Mouse (Mus musculus) embryonic facial prominence, embryonic 11.5 days (tissue): ENCODE measurements around the gene Prlr. TPM values are rescaled to one million over a fixed set of nuclear protein-coding genes. Genes with fewer than 3 reads are reported as not detected.

Experiments
- ATAC-seq: fragments of 200-750 bp; cut with Nextera tagmentation; replicated peaks from 2 replicates; pipeline ENCODE4 v1.8.0; 2017; ENCODE audit warnings: low read depth; ENCODE audit not compliant: insufficient number of reproducible peaks, low FRiP score, low TSS enrichment
- DNase-seq: peaks from one replicate; pipeline ENCODE4 v3.0.0-alpha.2; 2015; ENCODE audit warnings: low spot score
- H3K27ac ChIP-seq: fragments of 300-500 bp; sonication (generic); replicated peaks from 2 replicates; pipeline ENCODE4 v1.5.1; 2014; ENCODE audit warnings: mild to moderate bottlenecking, low read depth, low read length, control low read depth
- H3K27me3 ChIP-seq: fragments of 300-500 bp; sonication (generic); 2 replicates; pipeline ENCODE4 v1.6.1; 2014; ENCODE audit warnings: mild to moderate bottlenecking, low read length, moderate library complexity, mixed read lengths; ENCODE audit not compliant: control insufficient read depth, insufficient read depth
- H3K36me3 ChIP-seq: fragments of 300-500 bp; sonication (generic); replicated peaks from 2 replicates; pipeline ENCODE4 v1.6.1; 2014; ENCODE audit warnings: low read depth, mild to moderate bottlenecking, low read length, moderate library complexity, mixed read lengths; ENCODE audit not compliant: control insufficient read depth, insufficient read depth
- H3K4me1 ChIP-seq: fragments of 300-500 bp; sonication (generic); 2 replicates; pipeline ENCODE4 v1.6.1; 2014; ENCODE audit warnings: low read length, mixed read lengths; ENCODE audit not compliant: control insufficient read depth, insufficient read depth
- H3K4me2 ChIP-seq: fragments of 300-500 bp; sonication (generic); 2 replicates; pipeline ENCODE4 v1.6.1; 2014; ENCODE audit warnings: low read depth, mild to moderate bottlenecking, control low read depth, low read length, moderate library complexity
- H3K4me3 ChIP-seq: fragments of 300-500 bp; sonication (generic); 2 replicates; pipeline ENCODE4 v1.5.1; 2014; ENCODE audit warnings: low read depth, low read length, control low read depth
- H3K9ac ChIP-seq: fragments of 300-500 bp; sonication (generic); replicated peaks from 2 replicates; pipeline ENCODE4 v1.6.1; 2014; ENCODE audit warnings: mild to moderate bottlenecking, control low read depth, low read length
- H3K9me3 ChIP-seq: fragments of 300-500 bp; sonication (generic); replicated peaks from 2 replicates; pipeline ENCODE4 v1.6.1; 2016; ENCODE audit warnings: mild to moderate bottlenecking, low read length, inconsistent platforms, mixed read lengths; ENCODE audit not compliant: control insufficient read depth
- WGBS: fragments of 180-500 bp; shearing (Covaris S2); extraction: QIAGEN DNeasy Blood & Tissue Kit; methylation state at CpG from one replicate; pipeline ENCODE4 v1.1.7; 2014; 5-methylcytosine and 5-hydroxymethylcytosine counted together
- polyA plus RNA-seq: library from polyadenylated mRNA; unstranded; fragments of >200 nt; fragmentation: Nextera tagmentation; extraction: Ambion mirVana; gene quantifications from 2 replicates; pipeline ENCODE4 v1.2.1, GENCODE M21; 2014

Gene Prlr
- polyA plus RNA-seq, 1 experiment from 2014 or later, result 0.93 TPM

DNA sequence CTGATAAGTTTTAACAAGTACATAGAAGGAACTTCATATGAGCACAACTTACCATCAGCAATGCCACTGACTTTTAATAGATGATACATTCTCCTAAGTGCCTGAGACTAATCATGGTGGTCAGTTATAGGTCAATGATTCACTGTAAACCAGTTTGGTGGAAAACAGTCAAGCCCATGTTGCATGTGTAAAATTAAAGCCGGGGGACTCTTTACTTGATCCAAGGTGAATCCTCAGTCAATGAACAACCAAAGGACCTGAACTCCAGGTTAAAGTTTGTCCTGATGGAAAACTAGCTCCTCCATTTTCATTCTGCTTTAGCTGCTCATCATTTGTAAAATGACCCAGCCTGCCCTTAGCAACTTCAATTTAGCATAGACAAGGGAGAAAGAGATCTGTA is 155.5 kb downstream of the Prlr start:
- no peaks in the 10 kb centered on the region for H3K36me3 ChIP-seq
- DNase-seq, result no peak
- no peak overlapping the region for H3K27ac ChIP-seq
- H3K9me3 ChIP-seq, result no peaks in the 10 kb centered on the region
- H3K9ac ChIP-seq, result no peak overlapping the region
- H3K4me3 ChIP-seq, result no peak overlapping the region
- WGBS, result 85% methylated on average over 1 of the region's 1 CpGs
- no peaks in the 10 kb centered on the region for H3K27me3 ChIP-seq
- no peaks in the 10 kb centered on the region for H3K4me1 ChIP-seq
- no peak for ATAC-seq
- no peak overlapping the region for H3K4me2 ChIP-seq

- no peaks in the 10 kb centered on the region for H3K9me3 ChIP-seq
- H3K4me1 ChIP-seq, result no peaks in the 10 kb centered on the region
- H3K4me3 ChIP-seq, result no peak overlapping the region
- DNase-seq (no peak), ATAC-seq (no peak)
- no peak overlapping the region for H3K4me2 ChIP-seq
- WGBS, result 82% methylated on average over 3 of the region's 3 CpGs
- no peaks in the 10 kb centered on the region for H3K36me3 ChIP-seq
- H3K27me3 ChIP-seq, result no peaks in the 10 kb centered on the region
- no peak overlapping the region for H3K9ac ChIP-seq
- H3K27ac ChIP-seq, result no peak overlapping the region
Observed at GRCm38 (mm10) chr15:10338606-10339005, 161.6 kb downstream of the Prlr start.

DNA sequence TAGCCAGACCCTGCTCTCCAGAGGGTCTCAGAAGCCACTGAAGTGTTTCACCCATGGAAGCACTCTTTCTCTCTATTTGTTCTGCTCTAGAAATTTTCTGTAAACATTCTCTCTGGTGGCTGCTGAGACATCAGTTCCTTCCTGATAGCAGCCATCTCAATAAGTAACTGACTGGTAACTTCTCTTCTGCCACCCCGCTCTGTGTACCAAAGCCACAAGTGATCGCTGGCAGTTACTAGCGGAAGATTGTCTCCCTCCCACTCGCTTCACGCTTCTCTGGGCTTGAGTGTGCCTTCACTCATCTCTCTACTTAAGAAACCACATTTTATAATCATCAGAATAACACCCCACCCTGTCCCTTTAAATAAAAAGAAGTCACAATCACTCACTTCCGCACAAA is 170.0 kb downstream of the Prlr start:
- Histone ChIP-seq H3K36me3 (no peaks in the 10 kb centered on the region), H3K9ac (no peak overlapping the region), H3K27me3 (no peaks in the 10 kb centered on the region), H3K4me2 (no peak overlapping the region), H3K9me3 (no peaks in the 10 kb centered on the region), H3K27ac (no peak overlapping the region), H3K4me3 (no peak overlapping the region), H3K4me1 (no peaks in the 10 kb centered on the region)
- no peak for ATAC-seq
- no peak for DNase-seq
- WGBS, result 96% methylated on average over 6 of the region's 6 CpGs

- Histone ChIP-seq H3K27me3 (no peaks in the 10 kb centered on the region), H3K36me3 (no peaks in the 10 kb centered on the region), H3K4me3 (no peak within 1 kb of the TSS), H3K4me1 (no peaks in the 10 kb centered on the region), H3K9me3 (no peaks in the 10 kb centered on the region), H3K4me2 (no peak within 1 kb of the TSS), H3K9ac (no peak within 1 kb of the TSS), H3K27ac (no peak within 1 kb of the TSS)
- DNase-seq (no peak), ATAC-seq (no peak)
- 77% methylated on average over 9 of the region's 9 CpGs for WGBS
Observed at GRCm38 (mm10) chr15:10358039-10358948, 181.3 kb downstream of the Prlr start, which contains the start of gene Agxt2. TSS of gene Agxt2 (plus strand) at chr15:10358532.

DNA sequence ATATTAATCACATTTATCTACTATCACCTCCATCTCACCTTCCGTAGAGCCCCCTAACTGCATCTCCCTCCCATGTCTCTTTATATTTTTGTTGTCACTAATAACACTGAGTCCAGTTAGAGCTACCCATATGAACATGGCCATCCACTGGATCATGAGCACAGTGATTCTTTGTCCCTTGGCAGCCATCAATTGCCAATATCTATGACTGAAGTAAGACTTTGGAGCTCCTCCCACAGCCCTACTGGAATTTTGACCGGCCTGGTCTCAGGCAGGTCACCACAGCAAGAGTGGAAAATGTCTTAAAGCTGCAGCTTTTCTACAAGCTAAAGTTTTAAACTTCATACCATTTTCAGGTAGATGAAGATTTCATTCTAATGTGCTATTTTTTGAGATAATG is 189.3 kb downstream of the Prlr start:
- no peaks in the 10 kb centered on the region for H3K36me3 ChIP-seq
- H3K9me3 ChIP-seq, result no peaks in the 10 kb centered on the region
- H3K9ac ChIP-seq, result no peak overlapping the region
- no peaks in the 10 kb centered on the region for H3K27me3 ChIP-seq
- no peak overlapping the region for H3K4me3 ChIP-seq
- no peak for ATAC-seq
- WGBS, result 94% methylated on average over 2 of the region's 2 CpGs
- no peaks in the 10 kb centered on the region for H3K4me1 ChIP-seq
- H3K4me2 ChIP-seq, result no peak overlapping the region
- no peak overlapping the region for H3K27ac ChIP-seq
- no peak for DNase-seq

- no peaks in the 10 kb centered on the region for H3K9me3 ChIP-seq
- no peaks in the 10 kb centered on the region for H3K4me1 ChIP-seq
- WGBS, result 90% methylated on average over 3 of the region's 3 CpGs
- DNase-seq, result no peak
- H3K36me3 ChIP-seq, result no peaks in the 10 kb centered on the region
- no peaks in the 10 kb centered on the region for H3K27me3 ChIP-seq
- ATAC-seq, result no peak
- H3K27ac ChIP-seq, result no peak overlapping the region
- no peak overlapping the region for H3K4me3 ChIP-seq
- H3K4me2 ChIP-seq, result no peak overlapping the region
- no peak overlapping the region for H3K9ac ChIP-seq
Observed at GRCm38 (mm10) chr15:10375404-10375803, 198.4 kb downstream of the Prlr start.

DNA sequence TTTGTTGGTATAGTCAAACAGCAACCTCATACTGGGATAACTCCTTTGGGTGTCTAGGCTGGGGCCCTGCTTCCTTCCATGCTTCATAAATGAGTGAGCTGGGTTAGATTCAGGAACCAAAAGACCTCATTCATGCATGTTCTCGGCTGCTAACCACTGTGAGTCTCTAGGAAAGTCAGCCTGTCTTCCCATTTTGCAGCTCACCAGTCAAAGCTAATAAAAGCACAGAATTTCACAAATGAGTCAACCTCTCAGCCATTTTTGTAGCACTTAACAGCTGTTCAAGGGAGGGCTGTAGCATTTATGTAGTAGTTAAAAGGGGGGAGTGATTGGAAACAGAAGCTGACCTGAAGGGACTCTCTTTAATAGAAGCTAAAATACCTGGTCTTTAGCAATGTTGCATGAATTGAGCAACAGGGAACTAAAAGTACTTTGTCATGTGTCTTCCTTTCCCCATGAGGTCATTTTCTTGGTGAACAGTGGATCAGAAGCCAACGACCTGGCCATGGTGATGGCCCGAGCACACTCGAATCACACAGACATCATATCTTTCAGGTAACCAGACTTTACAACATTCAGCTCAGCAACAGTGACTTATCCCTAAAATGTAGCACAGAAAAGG is 201.4 kb downstream of the Prlr start:
- ATAC-seq, result no peak
- Histone ChIP-seq H3K9me3 (no peaks in the 10 kb centered on the region), H3K4me1 (no peaks in the 10 kb centered on the region), H3K4me2 (no peak overlapping the region), H3K4me3 (no peak overlapping the region), H3K27ac (no peak overlapping the region), H3K36me3 (no peaks in the 10 kb centered on the region), H3K9ac (no peak overlapping the region), H3K27me3 (no peaks in the 10 kb centered on the region)
- WGBS, result 80% methylated on average over 4 of the region's 4 CpGs
- no peak for DNase-seq

DNA sequence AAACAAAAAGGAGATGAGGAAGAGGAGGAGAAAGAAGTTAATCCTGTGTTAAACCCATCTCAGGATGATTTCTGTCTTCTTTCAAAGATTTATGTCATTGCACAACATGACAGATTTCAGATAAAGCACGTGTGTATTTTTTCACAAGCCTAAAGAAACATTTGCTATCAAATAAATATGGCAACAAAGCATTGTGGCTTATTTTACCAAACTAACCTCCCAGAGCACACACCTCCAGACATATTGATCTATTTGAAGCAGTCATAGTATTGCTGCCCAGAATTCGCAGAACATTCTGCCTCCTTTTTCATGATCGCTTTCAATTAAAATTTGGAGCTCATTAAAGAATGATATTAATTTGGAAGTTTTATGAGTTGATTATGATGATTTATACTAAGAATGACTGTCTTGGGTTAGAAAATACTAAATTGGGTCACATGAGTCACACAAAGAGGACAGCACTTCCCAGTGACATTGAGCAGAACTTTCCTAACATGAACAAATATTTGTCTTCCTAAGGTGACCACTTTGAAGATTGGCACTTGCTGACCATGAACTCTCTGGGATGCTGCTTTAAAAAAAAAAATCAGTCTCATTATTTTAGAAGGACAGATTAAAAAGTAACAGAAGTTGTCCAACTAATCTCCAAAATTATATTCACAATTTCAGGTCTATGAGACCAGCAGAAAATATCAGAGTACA is 202.9 kb downstream of the Prlr start:
- ATAC-seq (no peak), DNase-seq (no peak)
- Histone ChIP-seq H3K9ac (no peak overlapping the region), H3K9me3 (no peaks in the 10 kb centered on the region), H3K4me3 (no peak overlapping the region), H3K4me2 (no peak overlapping the region), H3K36me3 (no peaks in the 10 kb centered on the region), H3K4me1 (no peaks in the 10 kb centered on the region), H3K27me3 (no peaks in the 10 kb centered on the region), H3K27ac (no peak overlapping the region)
- 92% methylated on average over 3 of the region's 3 CpGs for WGBS
